Mouse (Mus musculus) ZHBTc4 (cell line): Measurements from ENCODE around the gene Slc12a4.
"Not testable (repeated sequence)": the region's sequence is repeated elsewhere in the genome, so short reads cannot be mapped to it uniquely, and the experiment has no call there.

Experiments used
- DNase-seq: peaks from one replicate; pipeline ENCODE4 v3.0.0-alpha.2; 2011; ENCODE audit warnings: low read depth, low spot score

Slc12a4 gene

DNA sequence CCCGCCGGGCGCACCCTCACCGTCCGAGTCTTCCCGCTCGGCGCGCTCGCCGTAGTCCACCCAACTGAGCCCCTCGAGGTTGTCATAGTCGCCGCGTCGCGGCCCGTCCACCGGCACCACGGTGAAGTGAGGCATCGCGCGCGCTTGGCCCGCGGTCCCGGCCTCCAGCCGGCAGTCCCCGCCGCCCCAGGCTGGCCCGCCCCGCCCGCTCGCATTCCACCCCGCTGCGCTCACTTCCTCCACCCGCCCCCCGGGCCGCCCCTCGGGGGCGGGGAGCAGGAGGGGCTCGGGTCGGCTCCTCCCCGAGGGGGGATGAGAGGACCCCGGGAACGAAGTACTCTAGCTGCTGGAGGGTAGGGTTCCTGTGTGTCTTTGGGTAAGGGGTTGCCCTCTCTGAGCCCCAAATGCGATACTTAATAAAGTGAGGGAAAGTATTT, at the start of gene Slc12a4:
Gene Slc12a4, minus strand, starts transcription at position 193 of the 437 bp plus-strand sequence.
- DNase-seq: peak; percentile 80

DNA sequence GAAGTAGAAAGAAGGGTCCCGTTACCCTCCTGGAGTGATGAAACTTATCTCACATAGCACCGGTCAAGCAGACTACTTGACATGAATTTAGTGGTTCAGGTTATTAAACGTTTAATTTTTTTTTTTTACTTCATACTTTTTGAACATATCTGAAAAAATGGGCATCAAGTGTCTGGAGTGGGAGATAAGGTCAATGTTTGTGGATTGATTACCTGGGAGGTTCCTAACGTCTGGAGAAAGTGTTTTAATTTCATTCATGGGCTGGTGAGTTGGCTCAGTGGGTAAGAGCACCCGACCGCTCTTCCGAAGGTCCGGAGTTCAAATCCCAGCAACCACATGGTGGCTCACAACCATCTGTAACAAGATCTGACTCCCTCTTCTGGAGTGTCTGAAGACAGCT, 46.3 kb upstream of the Slc12a4 start:
- DNase-seq: not testable (repeated sequence)

DNA sequence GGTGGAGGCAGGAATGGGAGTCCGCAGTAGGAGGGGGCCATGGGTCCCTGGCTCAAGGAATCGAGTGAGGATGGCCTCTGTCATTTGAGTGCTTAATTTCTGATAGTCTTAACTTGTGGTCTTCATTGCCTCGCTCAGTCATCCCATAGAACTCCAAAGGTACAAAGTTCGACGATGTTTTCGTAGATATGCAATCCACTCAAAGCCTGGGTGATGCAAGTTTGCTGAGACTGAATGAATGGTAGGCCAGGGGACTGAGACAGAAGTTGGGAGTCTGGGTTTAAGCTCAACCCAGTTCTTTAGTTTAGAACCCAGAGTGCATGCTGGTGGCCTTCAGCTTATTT, 45.7 kb upstream of the Slc12a4 start, which contains the start of gene Ddx28:
Gene Ddx28, minus strand, starts transcription at position 240 of the 344 bp plus-strand sequence.
- no peak for DNase-seq

GRCm38 (mm10) chr8:106010748-106011642, 45.1 kb upstream of the Slc12a4 start:
- DNase-seq: peak; percentile 97

GRCm38 (mm10) chr8:106007891-106008290, 42.0 kb upstream of the Slc12a4 start:
- peak; percentile 43 for DNase-seq

GRCm38 (mm10) chr8:106007135-106007534, 41.2 kb upstream of the Slc12a4 start:
- DNase-seq: no peak

GRCm38 (mm10) chr8:106006413-106006812, 40.5 kb upstream of the Slc12a4 start:
- DNase-seq: no peak

- no peak for DNase-seq
Observed at GRCm38 (mm10) chr8:106005875-106006274, 40.0 kb upstream of the Slc12a4 start, which contains the start of gene Dpep2nb. Gene Dpep2nb, minus strand, starts transcription at chr8:106005975.

- DNase-seq: no peak
Observed at GRCm38 (mm10) chr8:106004538-106005207, 38.8 kb upstream of the Slc12a4 start.

GRCm38 (mm10) chr8:106001908-106002307, 36.0 kb upstream of the Slc12a4 start:
- no peak for DNase-seq

GRCm38 (mm10) chr8:105998971-105999370, 33.1 kb upstream of the Slc12a4 start:
- DNase-seq: no peak

DNA sequence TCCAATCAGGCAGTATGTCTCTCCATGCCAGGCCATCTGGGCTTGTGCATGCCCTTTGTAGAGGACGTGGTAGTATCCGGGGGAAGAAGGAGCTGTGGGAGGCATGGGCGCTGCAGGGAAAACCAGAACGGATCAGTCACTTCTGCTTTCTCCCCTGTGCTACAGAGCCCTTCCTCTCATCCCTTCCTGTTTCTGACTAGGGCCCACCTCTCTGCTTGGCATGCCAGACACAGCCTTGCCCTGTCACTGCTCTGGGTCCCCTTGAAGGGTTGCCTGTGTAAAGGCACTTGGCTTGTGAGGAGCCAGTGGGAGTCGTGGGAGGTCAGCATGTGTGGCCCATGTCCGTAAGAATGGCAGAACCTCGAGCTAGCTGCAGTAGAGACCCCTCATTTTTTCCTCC, 30.5 kb upstream of the Slc12a4 start:
- DNase-seq: no peak

GRCm38 (mm10) chr8:105993226-105993625, 27.3 kb upstream of the Slc12a4 start:
- DNase-seq: no peak

- no peak for DNase-seq
Observed at GRCm38 (mm10) chr8:105992499-105992898, 26.6 kb upstream of the Slc12a4 start.

- DNase-seq: no peak
Observed at GRCm38 (mm10) chr8:105991546-105991945, 25.6 kb upstream of the Slc12a4 start.

DNA sequence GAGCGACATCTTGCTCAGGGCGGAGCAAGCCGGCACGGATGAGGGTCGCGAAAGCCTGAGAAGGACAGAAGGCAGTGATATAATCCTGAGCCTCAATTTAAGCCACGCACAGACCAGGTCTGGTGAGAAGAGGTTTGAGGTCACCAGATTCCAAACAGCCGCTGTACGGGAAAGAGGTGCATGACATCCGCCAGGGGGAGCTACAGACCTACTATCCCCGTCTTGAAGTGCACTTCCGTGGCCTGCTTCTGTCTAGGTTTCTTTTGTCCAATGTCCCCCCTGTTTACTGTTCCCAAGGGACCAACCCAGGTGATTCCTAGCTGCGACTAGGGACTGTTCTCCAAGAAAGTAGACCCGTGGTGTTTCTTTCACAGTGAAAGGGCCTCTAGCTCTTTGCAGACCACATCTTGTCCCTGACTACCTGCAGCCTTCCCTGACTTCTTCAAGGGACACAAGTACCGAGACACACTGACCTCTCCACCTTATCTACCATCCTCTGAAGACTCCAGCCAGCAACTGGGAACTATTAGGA, 25.0 kb upstream of the Slc12a4 start, which contains the start of gene Dus2:
Gene Dus2, plus strand, starts transcription at position 482 of the 532 bp plus-strand sequence.
- peak; percentile 92 for DNase-seq

DNA sequence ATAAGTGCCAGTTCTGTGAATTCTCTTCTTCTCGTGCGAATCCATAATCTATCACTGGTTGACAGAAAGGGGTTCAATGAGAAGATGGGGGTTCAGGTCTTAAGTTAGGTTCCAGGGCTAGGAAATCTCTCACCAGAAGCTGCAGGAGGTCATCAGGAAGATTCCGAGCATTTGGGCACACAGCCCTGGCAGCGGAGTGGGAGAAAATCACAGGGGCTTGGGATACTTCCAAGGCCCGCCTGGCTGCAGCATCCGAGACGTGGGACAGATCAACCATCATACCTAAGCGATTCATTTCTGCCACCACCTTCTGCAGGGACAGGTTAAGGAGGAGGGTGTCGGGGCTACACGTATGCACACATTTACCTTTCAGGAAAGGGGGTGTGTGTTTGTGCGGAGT, 22.6 kb upstream of the Slc12a4 start:
- no peak for DNase-seq

DNA sequence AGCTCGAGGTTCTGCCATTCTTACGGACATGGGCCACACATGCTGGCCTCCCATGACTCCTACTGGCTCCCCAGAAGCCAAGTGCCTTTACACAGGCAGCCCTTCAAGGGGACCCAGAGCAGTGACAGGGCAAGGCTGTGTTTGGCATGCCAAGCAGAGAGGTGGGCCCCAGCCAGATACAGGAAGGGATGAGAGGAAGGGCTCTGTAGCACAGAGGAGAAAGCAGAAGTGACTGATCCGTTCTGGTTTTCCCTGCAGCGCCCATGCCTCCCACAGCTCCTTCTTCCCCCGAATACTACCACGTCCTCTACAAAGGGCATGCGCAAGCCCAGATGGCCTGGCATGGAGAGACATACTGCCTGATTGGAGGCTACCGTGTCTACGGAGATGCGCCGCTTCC, 17.5 kb upstream of the Slc12a4 start:
- DNase-seq: not testable (repeated sequence)

DNA sequence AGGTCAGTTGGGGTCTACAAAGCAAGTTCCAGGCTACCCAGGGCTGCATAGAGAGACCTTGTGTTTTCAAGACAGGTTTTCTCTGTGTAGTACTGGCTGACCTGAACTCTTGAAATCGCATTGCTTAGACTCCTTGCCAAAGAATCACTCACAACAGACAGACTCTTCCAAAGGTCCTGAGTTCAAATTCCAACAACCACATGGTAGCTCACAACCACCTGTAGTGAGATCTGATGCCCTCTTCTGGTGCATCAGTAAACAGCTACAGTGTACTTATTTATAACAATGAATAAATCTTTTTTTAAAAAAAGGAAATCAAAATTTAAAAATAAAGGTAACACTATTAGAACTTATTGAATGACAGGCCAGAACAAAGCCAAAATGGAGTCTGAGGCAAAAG, 15.2 kb upstream of the Slc12a4 start:
- DNase-seq: no peak

GRCm38 (mm10) chr8:105979325-105979724, 13.4 kb upstream of the Slc12a4 start, which contains the start of gene Dpep3:
Gene Dpep3, minus strand, starts transcription at chr8:105979429.
- peak; percentile 72 for DNase-seq

DNA sequence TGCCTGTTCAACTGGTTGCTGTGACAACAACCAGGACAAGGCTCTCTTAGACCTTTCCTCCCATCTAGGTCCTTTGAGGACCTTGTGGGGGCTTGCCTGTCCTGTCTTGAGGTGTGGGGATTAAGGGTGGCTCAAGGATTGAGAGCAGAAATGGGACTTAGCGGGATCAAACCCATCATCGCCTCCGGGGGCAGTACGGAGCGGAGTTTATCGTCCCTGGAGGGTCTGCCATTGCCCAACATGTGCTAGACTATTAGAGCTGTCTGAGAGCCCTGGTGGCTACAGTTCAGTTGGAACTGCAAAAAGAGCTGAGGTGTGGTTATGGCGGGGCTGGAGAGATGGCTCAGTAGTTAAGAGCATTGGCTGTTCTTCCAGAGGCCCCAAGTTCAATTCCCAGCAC, 9.5 kb upstream of the Slc12a4 start:
- peak; percentile 78 for DNase-seq
